Mouse (Mus musculus): ENCODE measurements around the gene Extl1.
A peak's percentile ranks its signal among the peaks of the same experiment; 100 is the strongest.

Extl1 gene

GRCm38 (mm10) chr4:134391636-134392035 lies 8.0 kb upstream of the Extl1 start:
- peak; percentile 83 for DNase-seq (ENCODE audit: low read depth, low spot score)

- peak; percentile 87 for DNase-seq (ENCODE audit: low read depth, low spot score)
These were observed 4.7 kb upstream of the Extl1 start for GRCm38 (mm10) chr4:134388397-134388796.

GRCm38 (mm10) chr4:134387268-134387667 lies 3.6 kb upstream of the Extl1 start:
- no peak for DNase-seq (ENCODE audit: low read depth, low spot score)

- DNase-seq (ENCODE audit: low read depth, low spot score): peak; percentile 79
These were observed 4.1 kb downstream of the Extl1 start for GRCm38 (mm10) chr4:134379510-134379909.

- DNase-seq (ENCODE audit: low read depth, low spot score): peak; percentile 62
These were observed 5.5 kb downstream of the Extl1 start for GRCm38 (mm10) chr4:134378089-134378615.

GRCm38 (mm10) chr4:134374306-134374705 lies 9.3 kb downstream of the Extl1 start:
- DNase-seq (ENCODE audit: low read depth, low spot score): peak; percentile 90

GRCm38 (mm10) chr4:134373295-134373694 lies 10.4 kb downstream of the Extl1 start:
- DNase-seq (ENCODE audit: low read depth, low spot score): no peak

- peak; percentile 83 for DNase-seq (ENCODE audit: low read depth, low spot score)
These were observed 11.3 kb downstream of the Extl1 start for GRCm38 (mm10) chr4:134372294-134372747.

- DNase-seq (ENCODE audit: low read depth, low spot score): no peak
These were observed 12.3 kb downstream of the Extl1 start for GRCm38 (mm10) chr4:134371316-134371855.

- DNase-seq (ENCODE audit: low read depth, low spot score): no peak
These were observed 12.9 kb downstream of the Extl1 start for GRCm38 (mm10) chr4:134370649-134371221.

GRCm38 (mm10) chr4:134365280-134365679 lies 18.4 kb downstream of the Extl1 start:
- no peak for DNase-seq (ENCODE audit: low read depth, low spot score)

- DNase-seq (ENCODE audit: low read depth, low spot score): peak; percentile 71
These were observed 21.1 kb downstream of the Extl1 start for GRCm38 (mm10) chr4:134362586-134362985.

GRCm38 (mm10) chr4:134362124-134362523 lies 21.5 kb downstream of the Extl1 start:
- DNase-seq (ENCODE audit: low read depth, low spot score): no peak

GRCm38 (mm10) chr4:134361215-134361614 lies 22.4 kb downstream of the Extl1 start:
- no peak for DNase-seq (ENCODE audit: low read depth, low spot score)

GRCm38 (mm10) chr4:134359649-134360048 lies 24.0 kb downstream of the Extl1 start:
- no peak for DNase-seq (ENCODE audit: low read depth, low spot score)

GRCm38 (mm10) chr4:134357461-134357771 lies 26.2 kb downstream of the Extl1 start:
- no peak for DNase-seq (ENCODE audit: low read depth, low spot score)

GRCm38 (mm10) chr4:134356591-134357460 lies 26.8 kb downstream of the Extl1 start:
- peak; percentile 79 for DNase-seq (ENCODE audit: low read depth, low spot score)

- no peak for DNase-seq (ENCODE audit: low read depth, low spot score)
These were observed 27.7 kb downstream of the Extl1 start for GRCm38 (mm10) chr4:134355841-134356452.

- DNase-seq (ENCODE audit: low read depth, low spot score): no peak
These were observed 29.9 kb downstream of the Extl1 start for GRCm38 (mm10) chr4:134353527-134354409.

GRCm38 (mm10) chr4:134352929-134353328 lies 30.7 kb downstream of the Extl1 start:
- DNase-seq (ENCODE audit: low read depth, low spot score): no peak

- no peak for DNase-seq (ENCODE audit: low read depth, low spot score)
These were observed 31.4 kb downstream of the Extl1 start for GRCm38 (mm10) chr4:134352261-134352707.

All from R1 (cell line).